Mouse (Mus musculus): Measurements from ENCODE around the gene Nup107.

Nup107 gene

DNA sequence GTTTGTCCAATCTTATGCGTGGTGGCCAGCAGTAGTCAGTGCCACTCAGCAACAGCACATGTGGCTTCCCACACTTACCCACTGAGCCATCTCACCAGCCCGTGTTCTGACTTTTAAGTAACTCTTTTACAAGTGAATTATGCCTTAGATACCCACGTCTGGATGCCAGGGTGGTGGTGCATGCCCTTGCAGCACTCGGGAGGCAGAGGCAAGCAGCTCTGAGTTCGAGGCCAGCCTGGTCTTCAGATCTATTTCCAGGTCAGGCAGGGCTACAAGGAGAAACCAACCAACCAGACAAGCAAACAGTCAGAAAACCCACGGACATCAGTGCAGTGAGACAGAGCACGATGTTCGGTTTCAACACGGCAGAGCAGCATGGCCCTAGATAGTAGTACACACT, 9.4 kb upstream of the Nup107 start:
- DNase-seq (ENCODE audit: low spot score), result no peak

DNA sequence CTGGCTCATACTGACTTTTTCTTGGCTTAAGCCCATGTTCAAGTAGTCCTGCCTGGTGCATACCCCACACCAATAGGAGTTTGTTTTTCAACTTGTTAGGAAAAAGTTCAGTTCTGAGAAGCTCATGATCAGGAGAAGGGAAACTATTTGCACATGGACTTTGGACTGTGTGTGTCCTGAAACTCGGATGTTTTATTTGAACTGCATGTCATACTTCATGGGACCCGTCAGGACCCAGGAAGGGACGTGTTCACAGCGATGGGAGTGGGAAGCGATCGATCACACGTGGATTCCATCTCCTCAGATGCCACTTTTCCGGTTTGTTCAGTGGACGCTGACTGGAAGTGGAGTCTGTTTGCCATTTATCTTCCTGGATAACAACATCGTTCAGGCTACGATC, 7.3 kb upstream of the Nup107 start:
- DNase-seq (ENCODE audit: low spot score), result no peak

- DNase-seq (ENCODE audit: low spot score), result no peak
These were observed 6.0 kb upstream of the Nup107 start for GRCm38 (mm10) chr10:117798436-117799035.

DNA sequence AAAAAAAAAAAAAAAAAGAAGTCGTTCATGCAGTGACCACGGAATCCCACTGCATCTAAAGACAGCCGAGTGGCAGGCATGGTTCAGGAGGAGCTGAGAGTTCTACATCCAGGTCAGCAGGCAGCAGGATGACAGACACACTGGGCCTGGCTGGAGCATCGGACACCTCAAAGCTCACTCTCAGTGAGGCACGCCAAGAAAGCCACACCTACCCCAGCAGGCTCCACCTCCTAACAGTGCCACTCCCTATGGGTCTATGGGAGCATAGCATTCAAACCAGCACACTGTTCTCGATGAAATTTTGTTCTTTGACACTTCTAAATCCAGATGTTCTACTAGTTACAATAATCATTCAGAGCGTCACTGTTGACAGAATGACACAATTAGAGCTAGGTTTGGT, 5.2 kb upstream of the Nup107 start:
- DNase-seq (ENCODE audit: low spot score), result no peak

DNA sequence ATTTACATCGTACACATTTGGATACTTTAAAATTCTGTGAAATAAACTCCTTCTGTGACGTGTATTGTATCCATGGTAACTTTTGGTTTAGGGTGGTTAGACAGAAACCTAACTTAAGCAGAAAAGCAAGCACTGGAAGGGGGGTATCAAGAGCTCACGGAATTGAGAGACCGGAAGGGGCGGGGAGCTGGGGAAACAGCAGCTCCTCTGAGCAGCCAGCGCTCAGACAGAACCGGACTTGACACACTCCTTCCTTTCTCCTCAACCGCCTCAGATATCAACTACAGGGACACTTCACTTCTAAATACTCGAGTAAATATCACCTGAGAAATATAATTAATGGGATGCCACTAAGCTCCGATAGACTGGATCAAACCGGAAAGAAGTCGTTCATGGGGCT, 4.6 kb upstream of the Nup107 start:
- no peak for DNase-seq (ENCODE audit: low spot score)

DNA sequence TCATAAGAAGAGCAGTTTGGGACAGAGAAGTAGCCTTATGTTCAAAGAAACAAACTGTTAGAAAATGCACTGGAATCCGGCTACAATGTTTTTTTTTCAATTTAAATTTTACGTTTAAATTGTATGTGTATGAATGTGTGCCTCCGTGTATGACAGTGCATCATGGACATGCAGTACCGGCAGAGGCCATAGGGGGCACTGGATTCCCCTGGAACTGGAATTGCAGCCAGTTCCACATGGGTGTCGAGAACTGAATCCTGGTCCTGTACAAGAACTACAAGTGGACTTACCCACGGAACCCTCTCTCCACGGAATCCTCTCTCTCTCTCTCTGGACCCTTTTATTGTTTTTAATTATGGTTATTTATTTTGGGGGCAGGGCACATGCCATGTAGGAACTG, 3.7 kb upstream of the Nup107 start:
- DNase-seq (ENCODE audit: low spot score), result no peak

GRCm38 (mm10) chr10:117795206-117795605, 2.7 kb upstream of the Nup107 start:
- no peak for DNase-seq (ENCODE audit: low spot score)

- no peak for DNase-seq (ENCODE audit: low spot score)
These were observed 1.0 kb upstream of the Nup107 start for GRCm38 (mm10) chr10:117793436-117794030.

DNA sequence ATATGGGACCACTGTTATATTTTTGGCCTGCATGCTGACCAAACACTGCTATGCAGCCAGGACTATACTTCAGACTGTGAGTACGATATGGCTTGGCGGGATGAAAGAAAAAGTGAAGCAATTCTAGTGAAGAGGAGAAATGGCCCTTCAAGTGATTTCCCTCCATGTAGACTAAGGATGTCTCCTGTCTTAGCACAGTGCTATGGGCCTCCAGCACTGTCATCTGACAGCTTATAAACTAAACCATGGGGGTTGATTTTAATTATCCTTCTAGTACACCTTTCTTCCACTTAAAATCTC, 1.4 kb downstream of the Nup107 start:
- no peak for DNase-seq (ENCODE audit: low spot score)

DNA sequence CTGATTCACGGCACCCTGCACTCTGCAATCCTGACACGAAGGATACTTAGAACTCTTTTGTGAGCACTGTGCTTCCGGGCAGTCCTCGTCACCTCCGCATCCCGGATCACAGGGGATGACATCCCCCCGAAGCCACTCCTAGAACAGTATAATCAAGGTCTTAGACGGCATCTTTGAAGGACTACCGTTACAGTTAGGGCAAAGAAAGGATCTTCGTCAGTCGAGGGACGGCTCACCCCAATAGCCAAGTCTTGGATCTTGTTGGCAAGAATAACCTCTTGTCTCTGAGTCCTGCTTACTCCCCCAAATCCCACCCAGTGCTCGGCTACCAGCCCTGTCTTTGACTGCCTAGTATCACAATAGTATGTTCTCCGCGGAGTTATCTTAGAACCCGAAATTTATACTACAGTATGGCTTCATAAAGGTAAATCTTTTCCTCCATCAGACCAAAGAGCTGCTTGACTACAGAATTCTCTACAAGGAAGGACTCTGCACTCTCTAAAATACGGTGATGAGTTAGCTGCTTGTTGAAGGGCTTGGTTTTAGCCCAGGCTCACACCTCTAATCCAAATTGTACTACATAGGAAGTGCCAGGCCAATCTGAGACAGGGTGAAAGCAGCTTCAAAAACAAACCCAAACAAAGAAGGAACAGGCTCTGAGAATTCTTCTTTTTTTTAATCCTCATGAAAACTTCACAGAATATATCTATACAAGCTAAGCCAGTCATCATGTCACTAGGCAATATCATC, 1.9 kb downstream of the Nup107 start:
- DNase-seq (ENCODE audit: low spot score), result no peak

- no peak for DNase-seq (ENCODE audit: low spot score)
These were observed 2.5 kb downstream of the Nup107 start for GRCm38 (mm10) chr10:117790011-117790410.

DNA sequence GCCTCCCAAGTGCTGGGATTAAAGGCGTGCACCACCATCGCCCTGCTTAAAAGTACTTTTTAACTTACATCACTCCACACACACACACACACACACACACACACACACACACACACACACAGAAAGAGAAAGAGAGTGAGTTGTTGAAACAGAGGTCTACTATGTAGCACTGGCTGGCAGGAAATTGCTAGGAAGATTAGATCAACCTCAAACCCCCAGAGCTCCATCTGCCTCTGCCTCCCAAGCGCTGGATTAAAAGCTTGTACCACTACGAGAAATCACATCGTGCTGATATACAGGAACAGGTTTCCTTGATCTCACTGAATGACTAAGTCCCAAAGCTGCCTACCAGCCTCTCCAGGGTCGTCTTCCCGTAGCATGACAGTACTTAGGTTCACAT, 7.9 kb downstream of the Nup107 start:
- peak; percentile 68 for DNase-seq (ENCODE audit: low spot score)

- DNase-seq (ENCODE audit: low spot score), result no peak
These were observed 8.6 kb downstream of the Nup107 start for GRCm38 (mm10) chr10:117783786-117784420.

DNA sequence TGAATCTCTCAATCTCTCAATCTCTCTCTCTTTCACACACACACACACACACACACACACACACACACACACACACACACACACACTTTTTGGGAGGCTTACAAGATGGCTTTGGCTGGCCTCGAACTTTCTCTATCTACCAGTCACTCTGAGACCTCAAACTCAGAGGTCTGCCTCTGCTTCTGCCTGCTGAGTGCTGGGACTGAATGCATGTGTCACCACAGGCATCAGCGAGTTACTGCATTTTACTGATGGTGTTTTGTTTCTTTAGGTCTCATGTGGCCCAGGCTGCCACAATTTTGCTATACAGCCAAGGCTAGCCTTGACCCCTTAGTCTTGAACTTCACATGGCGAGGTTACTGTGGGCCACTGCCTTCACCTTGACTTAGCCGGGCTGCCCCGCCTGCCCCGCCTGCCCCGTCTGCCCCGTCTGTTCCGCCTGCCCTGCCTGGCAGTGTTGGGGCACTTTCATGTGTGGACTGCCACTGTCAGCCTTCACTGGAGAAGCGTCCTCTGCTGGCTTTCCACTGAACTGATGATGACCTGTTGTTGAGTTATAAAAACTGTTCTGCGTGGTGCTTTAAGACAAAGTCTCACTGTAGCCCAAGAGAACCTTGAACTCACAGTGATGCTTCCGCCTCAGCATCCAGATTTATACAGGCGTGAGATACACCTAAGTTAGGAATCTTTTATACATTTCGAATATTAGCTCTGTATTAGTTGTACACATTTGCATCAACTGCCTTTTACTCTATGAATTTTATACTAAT, 9.8 kb downstream of the Nup107 start:
- no peak for DNase-seq (ENCODE audit: low spot score)

DNA sequence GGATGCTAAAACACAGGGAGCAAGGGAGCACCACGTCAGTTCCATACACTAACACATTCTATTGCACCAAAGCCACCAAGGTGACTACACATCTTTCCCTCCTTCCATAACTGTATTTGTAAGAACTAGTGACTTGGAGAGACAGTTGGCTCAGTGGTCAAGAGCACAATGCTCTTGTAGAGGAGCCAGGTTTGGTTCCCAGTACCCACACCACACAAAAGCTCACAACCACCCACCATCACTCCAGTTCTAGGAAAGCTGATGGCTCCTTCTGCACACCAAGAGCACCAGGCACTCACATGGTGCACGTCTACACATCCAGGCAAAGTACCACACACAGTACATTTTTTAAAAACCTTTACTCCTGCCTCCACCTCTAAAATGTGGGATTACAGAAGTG, 10.4 kb downstream of the Nup107 start:
- no peak for DNase-seq (ENCODE audit: low spot score)

GRCm38 (mm10) chr10:117781021-117781725, 11.3 kb downstream of the Nup107 start:
- DNase-seq (ENCODE audit: low spot score), result no peak

DNA sequence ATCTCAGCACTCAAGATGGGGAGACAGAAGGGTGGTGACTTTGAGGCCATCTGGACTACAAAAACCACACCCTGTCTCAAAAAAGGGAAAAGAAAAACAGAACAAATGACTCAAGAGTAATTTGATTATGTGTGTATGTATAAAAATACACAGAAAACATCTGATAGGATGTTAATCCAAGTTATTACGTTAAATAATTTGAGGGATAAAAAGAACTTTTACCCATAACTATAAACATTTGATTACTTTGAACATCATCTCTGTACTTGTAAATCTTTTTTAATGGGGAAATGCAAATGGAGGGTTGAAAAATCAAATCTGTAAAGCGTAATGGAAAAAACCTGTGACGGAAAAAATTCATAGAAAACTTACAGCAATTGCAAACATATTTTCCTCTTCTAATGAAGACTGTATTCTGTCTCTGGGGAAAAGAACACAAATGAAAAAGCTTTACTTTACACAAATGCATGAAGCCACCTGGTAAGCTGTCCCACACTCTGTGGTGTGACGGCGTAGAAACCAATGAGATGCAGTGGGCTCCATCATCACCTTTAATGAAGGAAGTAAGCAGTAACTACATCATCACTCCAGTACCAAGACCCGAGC, 12.1 kb downstream of the Nup107 start:
- DNase-seq (ENCODE audit: low spot score), result no peak

DNA sequence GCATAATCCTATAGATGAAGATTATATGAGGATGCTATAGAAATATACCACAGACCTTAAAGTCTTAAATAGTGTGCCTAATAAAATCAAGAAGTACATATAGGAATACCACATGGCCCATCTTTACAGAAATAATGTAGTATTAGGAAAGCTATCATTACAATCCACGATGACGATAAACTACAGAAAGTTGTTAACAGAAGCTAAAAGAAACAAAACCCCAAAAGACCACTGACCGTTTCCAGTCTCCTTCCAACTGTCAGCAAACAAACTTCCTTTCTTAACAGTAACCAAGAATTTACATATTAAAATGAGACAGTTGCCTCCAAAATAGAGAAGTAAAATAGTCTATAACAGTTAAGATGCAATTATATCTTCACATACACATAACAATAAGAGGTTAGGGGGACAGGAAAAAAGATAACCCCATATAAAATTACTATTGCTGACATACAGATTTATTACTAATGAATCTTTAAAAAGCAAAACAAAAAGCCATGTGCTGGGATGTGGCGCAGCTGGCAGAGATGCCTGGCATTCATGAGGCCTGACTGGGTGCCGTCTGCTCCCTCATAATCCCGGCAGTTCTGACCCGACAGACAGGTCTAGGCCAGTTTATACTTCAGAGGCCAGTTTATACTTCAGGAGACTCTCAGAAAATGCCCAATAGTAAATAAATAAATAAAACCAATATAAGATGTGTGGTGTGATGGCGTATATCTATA, 12.8 kb downstream of the Nup107 start:
- DNase-seq (ENCODE audit: low spot score), result no peak

DNA sequence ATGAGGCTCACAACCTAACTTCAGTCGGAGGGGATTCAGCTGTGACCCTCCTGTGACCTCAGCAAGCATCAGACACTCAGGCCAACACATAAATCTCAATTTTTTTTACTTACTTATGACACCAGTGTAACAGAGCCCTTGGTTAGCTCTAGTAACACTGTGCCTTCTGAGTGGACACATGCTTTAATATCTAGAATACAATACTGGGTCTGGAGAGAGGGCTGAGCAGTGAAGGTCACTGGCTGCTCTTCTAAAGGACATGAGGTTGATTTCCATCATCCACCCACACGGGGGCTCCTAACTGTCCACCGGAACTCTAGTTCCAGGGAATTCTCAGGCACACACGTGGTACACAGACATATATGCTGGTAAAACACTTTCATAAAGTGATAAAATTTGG, 13.6 kb downstream of the Nup107 start:
- no peak for DNase-seq (ENCODE audit: low spot score)

GRCm38 (mm10) chr10:117778328-117778910, 14.1 kb downstream of the Nup107 start:
- DNase-seq (ENCODE audit: low spot score), result no peak

Data from T-cell, adult 2 months (primary cell).